Mouse (Mus musculus): ENCODE results near the gene Prcc.
"Not testable (repeated sequence)": the region's sequence is repeated elsewhere in the genome, so short reads cannot be mapped to it uniquely, and the experiment has no call there.

The Prcc gene

DNA sequence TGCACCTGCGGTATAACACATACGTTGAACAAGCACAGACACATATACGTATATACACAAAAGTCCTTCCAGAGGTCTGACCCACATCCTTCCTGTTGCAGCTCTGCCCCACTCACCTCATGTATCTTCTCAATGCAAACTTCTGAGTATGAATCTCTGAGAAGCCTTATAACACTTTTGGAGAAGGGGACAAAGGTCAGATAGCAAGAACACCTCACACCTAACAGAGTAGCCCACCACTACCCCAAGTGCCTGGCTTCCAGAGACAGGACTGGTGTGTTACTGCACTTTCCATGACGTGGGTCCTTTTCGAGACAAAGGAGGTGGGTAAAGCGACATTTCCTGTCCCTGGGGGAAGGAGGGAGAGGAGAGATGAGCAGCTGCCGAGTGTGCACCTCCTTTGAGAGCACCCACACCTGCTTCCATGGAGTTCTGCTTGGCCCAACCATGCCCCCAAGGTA is 38.7 kb downstream of the Prcc start, which contains the start of gene Sh2d2a:
Gene Sh2d2a, plus strand, starts transcription at position 106 of the 461 bp plus-strand sequence.
- no peak for DNase-seq (ENCODE audit: low read depth, low spot score)

DNA sequence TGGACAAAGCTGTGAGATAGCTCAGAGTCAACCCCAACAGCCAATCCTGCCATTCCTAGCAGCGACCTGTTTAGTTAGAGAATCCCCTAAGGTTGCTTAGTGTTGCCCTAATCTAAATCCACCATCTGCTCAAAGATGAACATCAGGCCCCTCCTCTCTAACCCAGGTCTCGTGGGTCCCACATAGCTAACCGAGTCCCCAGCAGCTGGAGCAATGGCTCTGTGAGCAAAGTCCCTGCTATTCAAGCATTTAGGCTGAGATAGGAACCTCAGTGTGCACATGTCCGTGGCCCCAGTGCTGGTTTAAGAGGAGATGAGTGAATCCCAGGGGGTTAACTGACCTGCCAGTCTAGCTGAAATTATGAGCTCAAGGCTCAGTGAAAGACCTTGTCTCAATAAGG is 39.2 kb downstream of the Prcc start:
- no peak for DNase-seq (ENCODE audit: low read depth, low spot score)

DNA sequence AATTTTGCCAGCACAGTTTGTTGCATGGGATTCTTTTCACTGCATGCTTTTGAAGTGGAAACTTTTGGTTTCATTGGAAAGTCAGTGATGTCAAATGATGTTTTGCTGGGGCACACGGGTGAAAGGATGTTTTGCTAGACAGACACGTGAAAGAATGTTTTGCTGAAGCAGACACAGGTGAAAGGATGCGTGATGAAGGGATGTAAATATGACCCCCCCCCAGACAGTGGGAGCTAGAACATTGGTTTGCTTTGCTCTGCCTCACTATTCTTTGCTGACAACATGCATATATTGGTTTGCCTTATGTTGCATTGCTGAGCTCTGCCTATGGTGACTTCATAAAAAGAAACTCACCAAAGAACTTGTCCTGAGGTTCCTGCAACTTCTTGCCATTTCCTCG is 40.4 kb downstream of the Prcc start:
- DNase-seq (ENCODE audit: low read depth, low spot score), result no peak

- no peak for DNase-seq (ENCODE audit: low read depth, low spot score)
These were observed 44.5 kb downstream of the Prcc start for GRCm38 (mm10) chr3:87840858-87841257.

DNA sequence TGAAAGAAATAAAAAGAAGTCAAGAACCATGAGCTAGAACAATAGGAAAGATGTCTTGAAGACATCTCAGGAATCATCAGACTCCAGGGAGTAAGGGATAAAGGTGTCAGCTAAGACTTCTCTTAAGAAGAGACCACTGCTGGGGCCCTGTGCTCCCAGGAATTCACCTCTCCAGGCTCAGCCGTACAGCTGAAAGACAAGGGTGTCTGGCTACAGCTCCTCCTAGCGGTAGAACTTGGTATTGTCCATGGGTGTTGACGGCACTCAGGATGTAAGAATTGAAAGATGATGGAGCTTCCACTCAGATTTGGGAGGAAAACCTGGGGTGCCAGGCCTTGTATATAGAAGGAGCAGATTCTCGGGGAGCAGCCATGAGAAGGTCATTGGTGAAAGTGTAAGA is 46.8 kb downstream of the Prcc start:
- DNase-seq (ENCODE audit: low read depth, low spot score), result peak; percentile 64

GRCm38 (mm10) chr3:87833482-87833881 is 51.9 kb downstream of the Prcc start:
- peak; percentile 16 for DNase-seq (ENCODE audit: low read depth, low spot score)

DNA sequence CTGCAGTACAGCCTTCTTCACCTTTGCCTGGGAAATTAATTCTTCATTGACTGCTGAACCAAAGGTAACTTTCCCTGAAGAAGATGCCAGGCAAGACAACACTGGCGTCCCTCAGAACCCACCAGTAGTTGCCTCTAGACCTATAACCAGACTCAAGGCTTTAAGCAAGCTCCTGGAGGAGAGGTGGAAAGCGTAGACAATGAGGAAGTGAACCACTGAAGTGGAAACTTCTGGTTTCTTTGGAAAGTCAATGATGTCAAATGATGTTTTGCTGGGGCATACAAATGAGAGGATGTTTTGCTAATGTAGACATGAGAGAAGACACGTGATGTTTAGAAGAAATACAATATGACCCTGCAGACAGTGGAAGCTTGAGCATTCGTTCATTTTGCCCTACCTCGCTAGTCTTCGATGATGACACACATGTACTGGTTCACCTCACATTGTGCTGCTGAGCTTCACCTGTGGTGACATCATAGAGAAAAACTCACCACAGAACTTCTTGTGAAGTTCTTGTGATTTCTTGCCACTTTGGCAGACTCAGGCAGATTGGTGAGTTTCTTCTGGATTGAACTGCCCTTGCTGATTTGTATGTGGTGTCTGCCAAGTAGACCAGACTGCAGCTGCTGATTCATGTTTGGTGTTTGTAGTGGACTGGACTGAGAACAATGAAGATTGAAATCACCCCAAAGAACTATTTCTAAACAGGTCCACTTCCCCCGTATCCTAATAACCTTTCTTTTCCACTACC is 53.1 kb downstream of the Prcc start:
- DNase-seq (ENCODE audit: low read depth, low spot score), result no peak

DNA sequence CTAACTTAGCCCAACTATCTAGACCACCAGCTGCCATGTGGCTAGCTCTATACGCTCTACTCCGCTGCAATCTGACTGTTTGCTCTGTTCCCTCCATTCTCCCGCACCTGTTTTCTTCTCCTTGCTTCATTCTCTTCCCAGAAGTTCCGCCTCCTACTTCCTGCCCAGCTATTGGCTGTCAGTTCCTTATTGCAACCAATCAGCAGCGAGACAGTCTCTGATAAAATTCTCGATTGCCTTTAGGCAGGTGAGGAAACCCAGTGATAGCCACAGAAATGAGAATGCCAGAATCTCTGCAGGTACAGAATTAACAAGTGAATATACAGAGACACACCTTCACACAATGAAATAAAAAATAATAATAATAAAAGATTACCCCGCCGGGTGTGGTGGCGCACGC is 56.4 kb downstream of the Prcc start:
- no peak for DNase-seq (ENCODE audit: low read depth, low spot score)

- no peak for DNase-seq (ENCODE audit: low read depth, low spot score)
These were observed 57.0 kb downstream of the Prcc start for GRCm38 (mm10) chr3:87828435-87828834.

DNA sequence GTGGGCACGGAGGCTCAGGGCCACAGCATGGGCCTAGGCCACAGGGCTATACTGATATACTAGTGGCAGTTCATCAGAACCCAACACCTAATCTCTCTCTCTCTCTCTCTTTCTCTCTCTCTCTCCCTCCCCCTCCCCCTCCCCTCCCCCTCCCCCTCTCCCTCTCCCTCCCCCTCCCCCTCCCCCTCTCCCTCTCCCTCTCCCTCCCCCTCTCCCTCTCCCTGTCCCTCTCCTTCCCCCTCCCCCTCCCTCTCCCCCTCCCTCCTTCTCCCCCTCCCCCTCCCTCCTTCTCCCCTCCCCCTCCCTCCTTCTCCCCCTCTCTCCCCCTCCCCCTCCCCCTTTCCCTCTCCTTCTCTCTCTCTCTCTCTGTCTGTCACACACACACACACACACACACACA is 61.2 kb downstream of the Prcc start, which contains the start of gene Pear1:
Gene Pear1, minus strand, starts transcription at position 101 of the 400 bp plus-strand sequence.
- not testable (repeated sequence) for DNase-seq (ENCODE audit: low read depth, low spot score)

DNA sequence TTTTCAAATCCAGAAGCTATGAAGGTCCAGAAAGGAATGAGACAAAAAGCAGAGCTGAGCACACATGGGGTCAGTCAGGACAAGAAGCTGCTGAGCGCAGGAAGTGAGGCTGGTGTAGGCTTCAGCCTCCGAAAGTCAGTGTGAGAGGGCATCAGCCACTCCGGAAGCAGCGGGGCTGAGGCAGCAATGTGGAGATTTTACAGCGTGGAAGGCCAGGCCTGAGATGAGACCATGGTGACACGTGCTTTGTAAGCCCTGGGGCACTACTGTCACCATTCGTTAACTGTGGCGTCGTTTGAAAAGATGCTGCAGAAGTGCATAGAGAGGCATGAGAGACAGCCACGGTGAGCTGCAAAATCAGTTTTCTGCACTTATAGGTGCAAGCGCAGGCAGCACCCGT is 67.2 kb downstream of the Prcc start:
- no peak for DNase-seq (ENCODE audit: low read depth, low spot score)

GRCm38 (mm10) chr3:87816646-87817093 is 68.7 kb downstream of the Prcc start:
- peak; percentile 77 for DNase-seq (ENCODE audit: low read depth, low spot score)

- DNase-seq (ENCODE audit: low read depth, low spot score), result no peak
These were observed 69.2 kb downstream of the Prcc start for GRCm38 (mm10) chr3:87816166-87816565.

DNA sequence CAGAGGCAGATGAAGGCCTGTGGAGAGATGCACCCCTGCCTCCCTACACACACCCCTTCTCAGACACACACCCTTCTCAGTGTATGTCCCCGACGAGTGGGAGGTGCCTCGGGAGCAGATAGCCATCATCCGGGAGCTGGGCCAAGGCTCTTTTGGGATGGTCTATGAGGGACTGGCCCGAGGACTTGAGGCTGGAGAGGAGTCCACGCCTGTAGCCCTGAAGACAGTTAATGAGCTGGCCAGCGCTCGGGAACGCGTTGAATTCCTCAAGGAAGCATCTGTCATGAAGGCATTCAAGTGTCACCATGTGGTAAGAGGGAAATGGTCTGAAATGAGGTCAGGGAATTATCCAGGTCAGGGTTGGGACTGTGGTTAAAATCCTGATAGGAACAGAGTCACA is 72.5 kb downstream of the Prcc start:
- DNase-seq (ENCODE audit: low read depth, low spot score), result no peak

GRCm38 (mm10) chr3:87812413-87812812 is 73.0 kb downstream of the Prcc start:
- no peak for DNase-seq (ENCODE audit: low read depth, low spot score)

DNA sequence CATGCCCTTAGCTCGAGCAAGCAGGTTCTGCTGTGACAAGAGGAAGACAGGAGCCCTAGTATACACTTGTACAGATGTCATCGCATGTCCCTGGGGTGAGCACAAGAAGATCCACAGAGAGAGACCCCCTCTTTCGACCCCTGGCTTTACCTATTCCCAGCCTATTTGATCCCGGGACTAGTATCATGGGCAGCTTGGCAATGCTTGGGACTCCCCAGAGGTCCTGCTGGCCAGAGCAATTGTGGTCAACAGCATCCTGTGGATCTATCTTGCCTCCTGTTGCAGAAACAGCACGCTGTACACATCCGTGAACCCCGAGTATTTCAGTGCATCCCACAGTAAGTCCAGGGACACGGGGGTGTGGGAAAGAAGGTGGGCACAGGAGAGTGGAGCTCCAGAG is 74.1 kb downstream of the Prcc start:
- DNase-seq (ENCODE audit: low read depth, low spot score), result no peak

GRCm38 (mm10) chr3:87809322-87809962 is 76.0 kb downstream of the Prcc start:
- no peak for DNase-seq (ENCODE audit: low read depth, low spot score)

Data from A20 (cell line).